Mouse (Mus musculus): ENCODE measurements at regions not wholly inside any gene's neighbourhood (a gene's known extent, or its start where the extent isn't known, plus 50 kb on each side); places are given as distances from the start of the nearest gene placed in this dataset.
"Not testable (repeated sequence)": the region's sequence is repeated elsewhere in the genome, so short reads cannot be mapped to it uniquely, and the experiment has no call there.

DNA sequence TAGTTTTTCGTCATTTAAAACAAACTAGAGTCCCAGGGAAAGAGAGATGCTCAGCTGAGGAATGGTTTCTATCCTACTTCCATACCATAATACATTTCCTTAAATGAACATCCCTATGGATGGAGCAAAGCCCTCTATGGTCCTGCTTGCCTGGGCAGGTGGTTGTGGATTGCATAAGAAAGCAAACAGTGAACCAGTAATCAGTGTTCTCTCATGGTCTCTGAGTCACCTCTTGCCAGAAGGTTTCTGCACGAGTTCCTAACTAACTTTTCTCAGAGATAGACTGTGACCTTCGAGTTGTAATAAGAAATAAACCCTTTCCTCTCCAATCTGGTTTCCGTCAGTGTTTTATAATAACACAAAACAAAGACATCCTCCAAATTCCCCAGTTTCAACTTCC, 62.9 kb upstream of the Bet1 start:
- DNase-seq (ENCODE audit: low spot score), result no peak
- no peaks in the 10 kb centered on the region for H3K9me3 ChIP-seq (replicated peaks)
- no peaks in the 10 kb centered on the region for H3K36me3 ChIP-seq
- 83% methylated on average over 4 of the region's 4 CpGs for WGBS
- H3K27me3 ChIP-seq (ENCODE audit: low read depth, poor library complexity, severe bottlenecking), result no peaks in the 10 kb centered on the region
- no peaks in the 10 kb centered on the region for H3K4me1 ChIP-seq
- no peak overlapping the region for H3K27ac ChIP-seq
- H3K4me3 ChIP-seq, result no peak overlapping the region

DNA sequence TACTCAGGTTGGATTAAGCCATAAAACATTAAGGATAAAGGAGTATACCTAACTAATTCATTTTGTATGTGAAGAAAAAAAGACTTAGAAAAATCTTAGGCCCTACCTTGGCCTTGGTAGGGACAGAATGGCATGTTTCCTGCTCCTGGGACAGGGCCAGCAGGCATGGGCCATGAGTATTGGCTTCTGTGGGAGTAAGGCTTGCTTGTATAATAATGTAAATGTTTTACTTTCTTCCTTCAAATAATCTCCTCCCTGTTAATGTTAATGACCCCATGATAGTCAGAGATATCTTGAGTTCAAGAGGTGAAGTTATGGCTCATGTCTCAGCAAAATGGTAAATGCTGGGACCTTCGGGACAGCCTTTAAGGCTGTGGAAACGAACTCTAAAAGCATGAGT, 71.5 kb upstream of the Bet1 start:
- 89% methylated on average over 2 of the region's 2 CpGs for WGBS
- H3K27me3 ChIP-seq (ENCODE audit: low read depth, poor library complexity, severe bottlenecking), result no peaks in the 10 kb centered on the region
- DNase-seq (ENCODE audit: low spot score), result no peak
- no peak overlapping the region for H3K27ac ChIP-seq
- no peak overlapping the region for H3K4me3 ChIP-seq
- H3K36me3 ChIP-seq, result no peaks in the 10 kb centered on the region
- no peaks in the 10 kb centered on the region for H3K4me1 ChIP-seq
- no peaks in the 10 kb centered on the region for H3K9me3 ChIP-seq (replicated peaks)

DNA sequence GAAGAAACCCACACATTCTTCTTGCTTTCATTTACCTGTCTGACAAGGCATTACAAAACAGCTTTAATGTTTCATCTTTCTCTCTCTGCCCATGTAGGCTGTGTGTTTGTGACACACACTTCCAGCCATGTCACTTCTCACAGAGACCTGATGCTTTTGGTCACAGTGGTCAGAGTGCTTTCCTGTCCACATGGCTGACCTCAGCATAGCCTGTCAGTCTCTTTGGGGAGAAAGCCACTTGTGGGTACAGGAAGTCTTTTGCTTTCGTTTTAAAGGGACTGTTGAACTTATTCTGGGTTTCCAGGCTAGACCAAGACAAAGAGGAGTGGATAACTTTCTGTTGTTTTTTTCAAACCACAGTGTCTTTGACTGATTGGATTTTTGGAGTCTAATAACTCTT, 77.0 kb upstream of the Bet1 start:
- H3K36me3 ChIP-seq, result no peaks in the 10 kb centered on the region
- no peaks in the 10 kb centered on the region for H3K27me3 ChIP-seq (ENCODE audit: low read depth, poor library complexity, severe bottlenecking)
- DNase-seq (ENCODE audit: low spot score), result no peak
- H3K9me3 ChIP-seq (replicated peaks), result no peaks in the 10 kb centered on the region
- H3K4me3 ChIP-seq, result no peak overlapping the region
- 80% methylated on average over 1 of the region's 1 CpGs for WGBS
- no peak overlapping the region for H3K27ac ChIP-seq
- H3K4me1 ChIP-seq, result no peaks in the 10 kb centered on the region

- H3K9me3 ChIP-seq (replicated peaks), result no peaks in the 10 kb centered on the region
- no peaks in the 10 kb centered on the region for H3K4me1 ChIP-seq
- H3K36me3 ChIP-seq, result no peaks in the 10 kb centered on the region
- H3K4me3 ChIP-seq, result no peak overlapping the region
- no peak for DNase-seq (ENCODE audit: low spot score)
- H3K27ac ChIP-seq, result no peak overlapping the region
- H3K27me3 ChIP-seq (ENCODE audit: low read depth, poor library complexity, severe bottlenecking), result no peaks in the 10 kb centered on the region
- WGBS, result 74% methylated on average over 4 of the region's 4 CpGs
Measured at GRCm38 (mm10) chr6:4167112-4167511, 80.3 kb upstream of the Bet1 start.

GRCm38 (mm10) chr6:4167757-4168156, 81.0 kb upstream of the Bet1 start:
- DNase-seq (ENCODE audit: low spot score), result no peak
- no peak overlapping the region for H3K4me3 ChIP-seq
- no peaks in the 10 kb centered on the region for H3K4me1 ChIP-seq
- no peaks in the 10 kb centered on the region for H3K36me3 ChIP-seq
- no peaks in the 10 kb centered on the region for H3K9me3 ChIP-seq (replicated peaks)
- H3K27ac ChIP-seq, result no peak overlapping the region
- no peaks in the 10 kb centered on the region for H3K27me3 ChIP-seq (ENCODE audit: low read depth, poor library complexity, severe bottlenecking)

DNA sequence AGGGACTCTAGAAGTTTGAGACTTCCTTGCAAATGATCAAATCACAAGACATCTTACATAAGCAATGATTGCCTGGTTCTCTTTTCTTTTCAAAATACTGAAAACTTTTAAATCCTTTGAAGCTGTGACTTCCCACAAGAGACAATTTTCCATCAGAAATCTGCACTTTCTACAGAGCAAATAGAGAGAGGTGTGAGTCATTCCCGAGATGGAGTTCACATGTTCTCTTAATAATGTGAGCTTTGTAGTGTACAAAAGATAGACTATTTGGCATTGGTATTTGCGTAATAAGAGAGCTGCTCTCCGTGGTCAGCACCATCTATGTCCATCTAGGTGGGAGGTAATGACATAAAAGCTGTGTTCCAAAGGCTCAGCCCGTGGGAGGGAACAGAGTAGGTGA, 84.8 kb upstream of the Bet1 start:
- WGBS, result 79% methylated on average over 4 of the region's 4 CpGs
- H3K4me3 ChIP-seq, result no peak overlapping the region
- DNase-seq (ENCODE audit: low spot score), result no peak
- H3K27me3 ChIP-seq (ENCODE audit: low read depth, poor library complexity, severe bottlenecking), result no peaks in the 10 kb centered on the region
- no peaks in the 10 kb centered on the region for H3K4me1 ChIP-seq
- H3K27ac ChIP-seq, result no peak overlapping the region
- no peaks in the 10 kb centered on the region for H3K36me3 ChIP-seq
- H3K9me3 ChIP-seq (replicated peaks), result no peaks in the 10 kb centered on the region

DNA sequence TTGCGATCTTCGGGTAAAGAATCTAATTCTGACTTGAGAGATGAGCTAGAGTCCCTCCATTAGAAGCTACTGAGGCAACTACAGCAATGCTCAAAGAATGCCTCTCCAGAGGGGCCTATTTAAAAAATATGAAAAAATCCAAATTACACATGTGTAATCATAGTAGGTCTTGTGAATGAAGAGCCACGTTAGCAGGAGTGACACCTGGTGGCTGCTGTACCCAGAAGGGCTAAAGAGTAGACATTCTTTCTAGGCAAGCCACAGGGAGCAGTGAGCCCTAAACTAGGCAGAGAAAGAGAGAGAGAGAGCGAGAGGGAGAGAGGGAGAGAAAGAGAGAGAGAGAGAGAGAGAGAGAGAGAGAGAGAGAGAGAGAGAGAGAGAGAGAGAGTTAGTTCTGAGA, 100.9 kb upstream of the Bet1 start:
- no peaks in the 10 kb centered on the region for H3K36me3 ChIP-seq
- WGBS, result 74% methylated on average over 4 of the region's 4 CpGs
- H3K4me3 ChIP-seq, result no peak overlapping the region
- no peak for DNase-seq (ENCODE audit: low spot score)
- H3K27ac ChIP-seq, result no peak overlapping the region
- H3K27me3 ChIP-seq (ENCODE audit: low read depth, poor library complexity, severe bottlenecking), result no peaks in the 10 kb centered on the region
- no peaks in the 10 kb centered on the region for H3K4me1 ChIP-seq
- H3K9me3 ChIP-seq (replicated peaks), result no peaks in the 10 kb centered on the region

- H3K4me1 ChIP-seq; H3K36me3 ChIP-seq; H3K27ac ChIP-seq; H3K4me3 ChIP-seq; H3K27me3 ChIP-seq (ENCODE audit: low read depth, poor library complexity, severe bottlenecking); DNase-seq (ENCODE audit: low spot score); H3K9me3 ChIP-seq (replicated peaks): not testable (repeated sequence)
- 75% methylated on average over 5 of the region's 5 CpGs for WGBS
Measured at GRCm38 (mm10) chr6:4190976-4191375, 104.2 kb upstream of the Bet1 start.

GRCm38 (mm10) chr6:4193286-4193685, 106.5 kb upstream of the Bet1 start:
- H3K4me1 ChIP-seq, result no peaks in the 10 kb centered on the region
- no peaks in the 10 kb centered on the region for H3K36me3 ChIP-seq
- no peak for DNase-seq (ENCODE audit: low spot score)
- no peak overlapping the region for H3K4me3 ChIP-seq
- no peaks in the 10 kb centered on the region for H3K9me3 ChIP-seq (replicated peaks)
- H3K27ac ChIP-seq, result no peak overlapping the region
- H3K27me3 ChIP-seq (ENCODE audit: low read depth, poor library complexity, severe bottlenecking), result no peaks in the 10 kb centered on the region
- WGBS, result 88% methylated on average over 5 of the region's 5 CpGs

DNA sequence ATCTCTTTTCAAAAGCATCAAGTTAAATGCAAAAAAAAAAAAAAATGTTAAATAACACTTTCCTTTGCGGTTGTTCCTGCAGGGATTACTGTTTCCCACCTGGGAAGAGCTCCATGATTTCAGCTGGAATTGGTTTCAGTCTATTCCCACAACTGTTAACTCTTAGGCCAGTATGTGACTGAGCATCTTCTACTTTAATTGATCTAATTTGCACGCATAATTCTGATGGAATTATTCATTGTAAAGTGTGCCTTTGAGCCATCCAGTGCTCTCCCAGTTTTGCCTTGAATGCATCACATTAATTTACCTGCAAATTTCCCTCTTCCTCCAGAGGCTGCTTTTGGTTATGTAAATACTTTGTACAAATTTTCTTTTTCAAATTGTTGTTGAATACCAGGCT, 114.4 kb upstream of the Bet1 start:
- no peak overlapping the region for H3K4me3 ChIP-seq
- H3K27ac ChIP-seq, result no peak overlapping the region
- no peaks in the 10 kb centered on the region for H3K36me3 ChIP-seq
- 68% methylated on average over 2 of the region's 2 CpGs for WGBS
- no peaks in the 10 kb centered on the region for H3K27me3 ChIP-seq (ENCODE audit: low read depth, poor library complexity, severe bottlenecking)
- no peaks in the 10 kb centered on the region for H3K4me1 ChIP-seq
- no peaks in the 10 kb centered on the region for H3K9me3 ChIP-seq (replicated peaks)
- DNase-seq (ENCODE audit: low spot score), result no peak

- no peaks in the 10 kb centered on the region for H3K36me3 ChIP-seq
- no peaks in the 10 kb centered on the region for H3K9me3 ChIP-seq (replicated peaks)
- no peaks in the 10 kb centered on the region for H3K27me3 ChIP-seq (ENCODE audit: low read depth, poor library complexity, severe bottlenecking)
- no peaks in the 10 kb centered on the region for H3K4me1 ChIP-seq
- 82% methylated on average over 5 of the region's 5 CpGs for WGBS
- DNase-seq (ENCODE audit: low spot score), result no peak
- no peak overlapping the region for H3K4me3 ChIP-seq
- no peak overlapping the region for H3K27ac ChIP-seq
Measured at GRCm38 (mm10) chr6:4205681-4206080, 118.9 kb upstream of the Bet1 start.

- H3K27me3 ChIP-seq (ENCODE audit: low read depth, poor library complexity, severe bottlenecking), result no peaks in the 10 kb centered on the region
- H3K4me1 ChIP-seq, result no peaks in the 10 kb centered on the region
- H3K4me3 ChIP-seq, result no peak overlapping the region
- no peak overlapping the region for H3K27ac ChIP-seq
- WGBS, result 66% methylated on average over 9 of the region's 9 CpGs
- no peaks in the 10 kb centered on the region for H3K36me3 ChIP-seq
- DNase-seq (ENCODE audit: low spot score), result no peak
- H3K9me3 ChIP-seq (replicated peaks), result no peaks in the 10 kb centered on the region
Measured at GRCm38 (mm10) chr6:4245265-4246112, 158.7 kb upstream of the Bet1 start.

DNA sequence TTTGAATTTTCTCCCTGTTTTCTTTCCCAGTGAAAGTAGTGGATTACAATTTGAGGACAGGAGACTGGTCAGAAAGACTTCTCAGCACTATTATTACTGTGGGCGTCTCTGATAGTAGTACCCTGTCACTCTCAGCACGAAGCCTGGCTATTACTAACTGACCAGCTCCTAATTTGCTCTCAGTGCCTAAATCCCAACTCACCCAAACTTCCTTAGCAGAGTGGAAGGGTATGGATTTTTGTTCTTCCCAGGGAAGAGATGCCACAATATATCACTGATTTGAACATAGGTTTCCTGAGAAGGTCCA, 159.3 kb upstream of the Bet1 start:
- Histone ChIP-seq H3K9me3 (replicated peaks) (no peaks in the 10 kb centered on the region), H3K27ac (no peak overlapping the region), H3K27me3 (ENCODE audit: low read depth, poor library complexity, severe bottlenecking) (no peaks in the 10 kb centered on the region), H3K4me3 (no peak overlapping the region), H3K36me3 (no peaks in the 10 kb centered on the region), H3K4me1 (no peaks in the 10 kb centered on the region)
- WGBS, result 89% methylated on average over 2 of the region's 2 CpGs
- no peak for DNase-seq (ENCODE audit: low spot score)

- peaks cover 12% of the 10 kb centered on the region for H3K4me1 ChIP-seq
- no peaks in the 10 kb centered on the region for H3K27me3 ChIP-seq (ENCODE audit: low read depth, poor library complexity, severe bottlenecking)
- H3K9me3 ChIP-seq (replicated peaks), result no peaks in the 10 kb centered on the region
- H3K36me3 ChIP-seq, result no peaks in the 10 kb centered on the region
- no peak overlapping the region for H3K4me3 ChIP-seq
- WGBS, result 71% methylated on average over 4 of the region's 4 CpGs
- no peak overlapping the region for H3K27ac ChIP-seq
- no peak for DNase-seq (ENCODE audit: low spot score)
Measured at GRCm38 (mm10) chr6:4276607-4277006, 189.8 kb upstream of the Bet1 start.
